Comparison of ENCODE assay signal across 8 mouse cellular contexts in genomic region chr6:106769290-106769866, GRCm38 (mm10). TPM values are rescaled to one million over a fixed set of nuclear protein-coding genes. Genes with fewer than 3 reads are reported as not detected.
A peak's percentile ranks its signal among the peaks of the same experiment; 100 is the strongest.
DNase-seq lines count a peak whose midpoint lies in the region; ATAC-seq and TF ChIP-seq lines count a peak whose summit lies in the region.

No protein-coding gene starts in this region.

- ATAC-seq in lung, embryonic 14.5 days (ENCODE audit: insufficient read depth): peak; percentile 86
- no peak for ATAC-seq in hindbrain, embryonic 16.5 days
- ATAC-seq in midbrain, embryonic 11.5 days (ENCODE audit: low FRiP score): peak; percentile 77

- WGBS in lung, embryonic 14.5 days: 2% methylated on average over 33 of the region's 33 CpGs
- WGBS in hindbrain, embryonic 16.5 days: 2% methylated on average over 33 of the region's 33 CpGs
- WGBS in midbrain, embryonic 11.5 days: 2% methylated on average over 33 of the region's 33 CpGs

- peak overlapping the region; percentile 94 for H3K4me2 ChIP-seq in lung, embryonic 14.5 days
- H3K4me2 ChIP-seq in hindbrain, embryonic 16.5 days (ENCODE audit: low read length): peak overlapping the region; percentile 97
- H3K4me2 ChIP-seq in midbrain, embryonic 11.5 days: peak overlapping the region; percentile 90

- peak overlapping the region; percentile 69 for H3K4me3 ChIP-seq in lung, embryonic 14.5 days (ENCODE audit: low read depth, low read length)
- H3K4me3 ChIP-seq in hindbrain, embryonic 16.5 days (ENCODE audit: low read length): peak overlapping the region; percentile 94
- H3K4me3 ChIP-seq in midbrain, embryonic 11.5 days (ENCODE audit: low read depth, low read length): peak overlapping the region; percentile 79

- TF ChIP-seq CTCF in lung, embryonic 14.5 days (IDR thresholded peaks at IDR 0.05; ENCODE audit: low read depth): no peak

- H3K36me3 ChIP-seq in lung, embryonic 14.5 days (ENCODE audit: insufficient read depth): peaks cover 30% of the 10 kb centered on the region
- peaks cover 5% of the 10 kb centered on the region; the same call in 1 of the 2 replicates for H3K36me3 ChIP-seq in hindbrain, embryonic 16.5 days (ENCODE audit: control insufficient read depth, insufficient read depth, low read length)
- peaks cover 2% of the 10 kb centered on the region; the same call in 1 of the 2 replicates for H3K36me3 ChIP-seq in midbrain, embryonic 11.5 days (ENCODE audit: control insufficient read depth, insufficient read depth, low read length)

- H3K9ac ChIP-seq in lung, embryonic 14.5 days: peak overlapping the region; percentile 67
- peak overlapping the region; percentile 76 for H3K9ac ChIP-seq in hindbrain, embryonic 16.5 days (ENCODE audit: low read depth, low read length)
- H3K9ac ChIP-seq in midbrain, embryonic 11.5 days (ENCODE audit: low read length): peak overlapping the region; percentile 74

- DNase-seq in lung, embryonic 14.5 days: no peak
- no peak for DNase-seq in lung, postnatal 4 days
- DNase-seq in c-Kit-negative CD71-positive TER-119-positive erythroid progenitor cells, embryonic 14.5 days (ENCODE audit: low read depth, low spot score): peak; percentile 12
- peak; percentile 90 for DNase-seq in midbrain, embryonic 11.5 days (ENCODE audit: low spot score, missing footprints)
- no peak for DNase-seq in cerebellum, adult 9-10 months
- DNase-seq in layer of hippocampus, postnatal 10 days (ENCODE audit: low spot score in 2 of 2): no peak
- DNase-seq in ovary, postnatal 14 days (ENCODE audit: low spot score): no peak

- H3K9me3 ChIP-seq in lung, embryonic 14.5 days (ENCODE audit: low read depth, low read length): no peaks in the 10 kb centered on the region
- H3K9me3 ChIP-seq in hindbrain, embryonic 16.5 days (ENCODE audit: control insufficient read depth, low read length): no peaks in the 10 kb centered on the region
- no peaks in the 10 kb centered on the region for H3K9me3 ChIP-seq in midbrain, embryonic 11.5 days (ENCODE audit: control insufficient read depth, low read length)

- H3K4me1 ChIP-seq in lung, embryonic 14.5 days (ENCODE audit: insufficient read depth): no peaks in the 10 kb centered on the region; the same call in 1 of the 2 replicates
- H3K4me1 ChIP-seq in hindbrain, embryonic 16.5 days (ENCODE audit: control insufficient read depth, insufficient read depth, low read depth, low read length): peaks cover 12% of the 10 kb centered on the region
- peaks cover 7% of the 10 kb centered on the region; the same call in 1 of the 2 replicates for H3K4me1 ChIP-seq in midbrain, embryonic 11.5 days (ENCODE audit: control insufficient read depth, insufficient read depth, low read length)

- H3K27ac ChIP-seq in lung, embryonic 14.5 days (ENCODE audit: low read depth): no peak overlapping the region
- H3K27ac ChIP-seq in hindbrain, embryonic 16.5 days (ENCODE audit: low read depth, low read length): 0 out of 2 replicates have a peak overlapping the region, but pooled peaks have one; percentile 0
- no peak overlapping the region for H3K27ac ChIP-seq in midbrain, embryonic 11.5 days (ENCODE audit: low read depth, low read length)

- H3K27me3 ChIP-seq in lung, embryonic 14.5 days (ENCODE audit: insufficient read depth, low read length): no peaks in the 10 kb centered on the region
- H3K27me3 ChIP-seq in hindbrain, embryonic 16.5 days (replicated peaks; ENCODE audit: control insufficient read depth, insufficient read depth, low read length): no peaks in the 10 kb centered on the region
- no peaks in the 10 kb centered on the region for H3K27me3 ChIP-seq in midbrain, embryonic 11.5 days (ENCODE audit: control insufficient read depth, insufficient read depth, low read length)

RNA-seq across cellular contexts. Expression of gene Trnt1, which starts 0.5 kb away (rescaled TPM):
- 61.1 and 62.3 TPM in 2 replicates for polyA plus RNA-seq in lung, embryonic 14.5 days (2014; fragmentation: Nextera tagmentation; extraction: Ambion mirVana)
- polyA plus RNA-seq in hindbrain, embryonic 16.5 days (2015; fragmentation: Nextera tagmentation; extraction: Ambion mirVana): 60.4 and 61.9 TPM in 2 replicates
- 79.8 and 94.0 TPM in 2 replicates for polyA plus RNA-seq in midbrain, embryonic 11.5 days (2014; fragmentation: Nextera tagmentation; extraction: Ambion mirVana)
- 10 to 100 TPM; 51.5 to 62.5 TPM for total RNA-seq in layer of hippocampus, postnatal 10 days (2021)

RNA-seq across cellular contexts. Expression of gene Il5ra, which starts 20.5 kb away (rescaled TPM):
- not detected in 2 replicates for polyA plus RNA-seq in lung, embryonic 14.5 days (2014; fragmentation: Nextera tagmentation; extraction: Ambion mirVana)
- polyA plus RNA-seq in hindbrain, embryonic 16.5 days (2015; fragmentation: Nextera tagmentation; extraction: Ambion mirVana): not detected in 2 replicates
- not detected in 2 replicates for polyA plus RNA-seq in midbrain, embryonic 11.5 days (2014; fragmentation: Nextera tagmentation; extraction: Ambion mirVana)
- total RNA-seq in layer of hippocampus, postnatal 10 days (2021): not detected

RNA-seq across cellular contexts. Expression of gene Crbn, which starts 30.5 kb away (rescaled TPM):
- polyA plus RNA-seq in lung, embryonic 14.5 days (2014; fragmentation: Nextera tagmentation; extraction: Ambion mirVana): 42.1 and 45.5 TPM in 2 replicates
- 63.0 and 64.9 TPM in 2 replicates for polyA plus RNA-seq in hindbrain, embryonic 16.5 days (2015; fragmentation: Nextera tagmentation; extraction: Ambion mirVana)
- 58.1 and 61.0 TPM in 2 replicates for polyA plus RNA-seq in midbrain, embryonic 11.5 days (2014; fragmentation: Nextera tagmentation; extraction: Ambion mirVana)
- 10 to 100 TPM; 61.7 to 80.1 TPM for total RNA-seq in layer of hippocampus, postnatal 10 days (2021)

Comparison
In these comparisons a context has a peak if more than half of its experiments do, and no peak if none do; other contexts are left out.
1. DNase-seq: peak in c-Kit-negative CD71-positive TER-119-positive erythroid progenitor cells, embryonic 14.5 days (single experiment) and midbrain, embryonic 11.5 days (single experiment); none in lung, embryonic 14.5 days (single experiment), lung, postnatal 4 days (0 of 2), cerebellum, adult 9-10 months (single experiment), layer of hippocampus, postnatal 10 days (0 of 2) and ovary, postnatal 14 days (single experiment).
2. Peak in every context shown above with its lines, with median percentiles within 50 percentile points of each other: H3K4me2 ChIP-seq, H3K4me3 ChIP-seq and H3K9ac ChIP-seq.